Mouse (Mus musculus) heart, embryonic 15.5 days (tissue): Measurements from ENCODE around the gene Dnah2. TPM values are rescaled to one million over a fixed set of nuclear protein-coding genes. Genes with fewer than 3 reads are reported as not detected.

Source experiments
- ATAC-seq: fragments of 200-750 bp; cut with Nextera tagmentation; replicated peaks from 2 replicates; pipeline ENCODE4 v1.8.0; 2017; ENCODE audit warnings: low read depth, moderate TSS enrichment; ENCODE audit not compliant: insufficient number of reproducible peaks, insufficient read depth, low FRiP score
- H3K27ac ChIP-seq: fragments of 300-500 bp; sonication (generic); 2 replicates; pipeline ENCODE4 v1.5.1; 2015; ENCODE audit warnings: mild to moderate bottlenecking, inconsistent platforms
- H3K27me3 ChIP-seq: fragments of 300-500 bp; sonication (generic); 2 replicates; pipeline ENCODE4 v1.6.1; 2015; ENCODE audit warnings: inconsistent platforms
- H3K36me3 ChIP-seq: fragments of 300-500 bp; sonication (generic); 2 replicates; pipeline ENCODE4 v1.6.1; 2015; ENCODE audit warnings: mild to moderate bottlenecking, inconsistent platforms
- H3K4me1 ChIP-seq: fragments of 300-500 bp; sonication (generic); replicated peaks from 2 replicates; pipeline ENCODE4 v1.6.1; 2015; ENCODE audit warnings: inconsistent platforms
- H3K4me2 ChIP-seq: fragments of 300-500 bp; sonication (generic); 2 replicates; pipeline ENCODE4 v1.6.1; 2015; ENCODE audit warnings: inconsistent platforms, mild to moderate bottlenecking, moderate library complexity
- H3K4me3 ChIP-seq: fragments of 300-500 bp; sonication (generic); 2 replicates; pipeline ENCODE4 v1.5.1; 2015; ENCODE audit warnings: mild to moderate bottlenecking, inconsistent platforms
- H3K9ac ChIP-seq: fragments of 300-500 bp; sonication (generic); 2 replicates; pipeline ENCODE4 v1.6.1; 2015; ENCODE audit warnings: mild to moderate bottlenecking, inconsistent platforms
- H3K9me3 ChIP-seq: fragments of 300-500 bp; sonication (generic); replicated peaks from 2 replicates; pipeline ENCODE4 v1.6.1; 2016; ENCODE audit warnings: inconsistent platforms
- WGBS: fragments of 180-500 bp; shearing (Covaris S2); methylation state at CpG from one replicate; pipeline ENCODE4 v1.1.7; 2015; ENCODE audit warnings: mixed read lengths; 5-methylcytosine and 5-hydroxymethylcytosine counted together
- polyA plus RNA-seq: library from polyadenylated mRNA; unstranded; fragments of >200 nt; fragmentation: Nextera tagmentation; extraction: Ambion mirVana; gene quantifications from 2 replicates; pipeline ENCODE4 v1.2.1, GENCODE M21; 2015

The Dnah2 gene
- polyA plus RNA-seq, 1 experiment from 2014 or later = 0.21 TPM

DNA sequence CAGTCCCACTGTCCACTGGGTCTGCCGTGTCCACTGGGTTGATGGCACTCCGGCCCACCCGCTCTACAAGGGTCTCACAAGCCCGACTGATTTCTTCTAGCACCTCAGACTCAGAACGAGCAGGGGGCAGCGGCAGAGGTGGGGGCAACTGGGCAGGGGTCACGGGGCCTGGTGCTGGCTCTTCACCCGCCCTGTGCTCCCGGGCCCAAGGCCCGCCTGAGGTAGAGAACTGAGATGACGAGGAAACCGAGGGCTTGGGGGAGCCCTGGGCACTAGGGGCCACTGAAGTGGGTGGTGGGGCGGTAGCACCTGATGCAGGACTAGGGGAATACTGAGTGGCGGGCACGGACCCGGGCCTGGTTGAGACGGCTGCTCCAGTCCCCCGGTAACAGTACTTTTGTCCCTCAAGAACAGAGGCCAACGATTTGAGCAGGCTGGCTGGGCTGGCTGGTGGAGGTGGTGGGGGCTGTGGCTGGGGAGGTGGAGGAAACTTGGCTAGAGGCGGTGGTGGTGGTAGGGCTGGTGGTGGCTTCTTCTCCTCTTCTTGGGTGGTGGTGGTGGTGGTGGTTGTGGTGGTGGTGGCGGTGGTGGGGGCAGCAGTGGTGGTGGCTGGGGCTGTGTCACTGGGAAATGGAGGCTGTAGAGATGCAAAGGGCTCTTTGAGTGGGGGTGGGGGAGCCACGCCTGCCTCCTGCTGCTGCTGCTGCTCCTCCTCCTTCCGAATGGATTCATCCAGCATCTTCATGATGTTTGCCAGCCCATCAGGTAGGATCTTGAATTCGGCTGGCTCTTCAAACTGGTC, 144.1 kb downstream of the Dnah2 start:
- Histone ChIP-seq H3K4me1 (peaks cover 27% of the 10 kb centered on the region), H3K9ac (no peak overlapping the region), H3K4me3 (no peak overlapping the region), H3K27ac (no peak overlapping the region), H3K4me2 (no peak overlapping the region), H3K9me3 (no peaks in the 10 kb centered on the region), H3K27me3 (no peaks in the 10 kb centered on the region), H3K36me3 (peaks cover 76% of the 10 kb centered on the region)
- WGBS = 89% methylated on average over 23 of the region's 24 CpGs
- ATAC-seq = no peak

DNA sequence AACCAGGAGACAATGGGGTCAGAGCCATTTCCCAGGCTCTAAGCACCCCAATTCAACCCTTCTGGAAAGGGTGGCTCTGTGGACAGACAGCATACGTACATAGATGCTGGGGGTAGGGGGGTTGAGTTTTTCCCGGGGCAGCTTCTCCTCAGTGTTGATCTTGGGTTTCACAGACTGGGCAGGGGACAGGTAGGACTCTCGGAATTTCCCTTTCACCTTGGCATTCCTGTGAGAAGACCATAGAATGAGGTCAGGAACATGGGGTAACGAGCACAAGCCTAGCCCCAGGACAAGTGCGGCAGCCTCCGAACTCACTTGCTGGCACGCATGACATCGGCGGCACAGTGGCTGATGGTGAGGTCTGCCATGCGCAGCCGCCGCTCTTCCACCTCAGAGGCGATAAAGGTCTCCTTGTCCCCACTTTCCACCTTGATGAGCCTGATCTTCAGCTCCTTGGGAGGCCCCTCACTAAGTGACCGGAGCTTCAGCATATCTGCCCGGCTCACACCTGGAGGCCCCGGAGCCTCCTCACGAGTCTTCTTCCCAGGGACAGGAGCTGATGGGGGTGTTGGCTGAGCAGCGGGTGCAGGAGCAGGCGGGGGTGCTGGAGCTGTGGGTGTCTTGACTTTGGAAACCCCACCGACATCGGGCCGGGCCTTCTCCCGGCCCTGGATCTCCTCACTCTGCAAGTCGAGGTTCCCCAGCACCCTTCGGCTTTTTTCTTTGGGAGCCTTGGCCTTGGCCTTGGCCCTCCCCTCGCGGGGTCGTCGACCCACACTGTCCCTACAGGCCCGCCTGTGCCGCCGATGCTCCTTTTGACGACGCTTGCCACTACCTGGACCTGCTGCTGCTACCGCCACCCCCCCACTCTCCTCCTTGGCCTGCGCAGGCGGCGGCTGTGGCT, 145.0 kb downstream of the Dnah2 start:
- no peak overlapping the region for H3K4me3 ChIP-seq
- no peaks in the 10 kb centered on the region for H3K27me3 ChIP-seq
- no peak overlapping the region for H3K4me2 ChIP-seq
- H3K4me1 ChIP-seq = peaks cover 33% of the 10 kb centered on the region
- no peaks in the 10 kb centered on the region for H3K9me3 ChIP-seq
- ATAC-seq = no peak
- no peak overlapping the region for H3K27ac ChIP-seq
- WGBS = 91% methylated on average over 38 of the region's 38 CpGs
- no peak overlapping the region for H3K9ac ChIP-seq
- peaks cover 82% of the 10 kb centered on the region for H3K36me3 ChIP-seq

- Histone ChIP-seq H3K27ac (no peak overlapping the region), H3K27me3 (no peaks in the 10 kb centered on the region), H3K36me3 (peaks cover 70% of the 10 kb centered on the region), H3K4me2 (no peak overlapping the region), H3K4me1 (peaks cover 39% of the 10 kb centered on the region), H3K4me3 (no peak overlapping the region), H3K9me3 (no peaks in the 10 kb centered on the region), H3K9ac (no peak overlapping the region)
- no peak for ATAC-seq
- WGBS = 84% methylated on average over 12 of the region's 12 CpGs
These were observed 146.9 kb downstream of the Dnah2 start for GRCm38 (mm10) chr11:69401987-69402386.

DNA sequence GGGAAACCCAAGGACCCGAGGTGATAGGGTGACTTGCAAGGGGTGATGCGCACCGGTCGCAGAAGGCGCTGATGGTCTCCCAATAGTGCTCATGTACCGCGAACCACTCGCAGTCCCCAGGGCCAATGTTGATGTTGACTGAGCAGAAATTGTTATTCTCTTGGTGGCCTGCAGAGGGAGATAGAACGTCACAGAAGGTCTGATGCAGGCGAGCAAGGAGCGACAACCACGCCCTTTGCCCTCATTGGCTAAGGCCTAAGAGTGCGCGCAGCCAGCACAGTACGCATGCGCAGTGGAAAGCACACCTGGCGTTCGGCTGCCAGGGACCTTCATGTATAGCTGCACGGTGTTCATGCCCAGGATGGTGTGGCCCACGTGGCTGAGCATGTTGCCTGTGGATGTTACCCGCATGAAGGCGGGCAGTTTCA, 147.7 kb downstream of the Dnah2 start:
- Histone ChIP-seq H3K9me3 (no peaks in the 10 kb centered on the region), H3K27me3 (no peaks in the 10 kb centered on the region), H3K4me2 (no peak overlapping the region; the same call in 1 of the 2 replicates), H3K9ac (0 out of 2 replicates have a peak overlapping the region, but pooled peaks have one; percentile 8), H3K27ac (no peak overlapping the region), H3K36me3 (peaks cover 63% of the 10 kb centered on the region), H3K4me1 (peaks cover 47% of the 10 kb centered on the region), H3K4me3 (no peak overlapping the region)
- peak; percentile 41 for ATAC-seq
- 23% methylated on average over 22 of the region's 22 CpGs for WGBS

DNA sequence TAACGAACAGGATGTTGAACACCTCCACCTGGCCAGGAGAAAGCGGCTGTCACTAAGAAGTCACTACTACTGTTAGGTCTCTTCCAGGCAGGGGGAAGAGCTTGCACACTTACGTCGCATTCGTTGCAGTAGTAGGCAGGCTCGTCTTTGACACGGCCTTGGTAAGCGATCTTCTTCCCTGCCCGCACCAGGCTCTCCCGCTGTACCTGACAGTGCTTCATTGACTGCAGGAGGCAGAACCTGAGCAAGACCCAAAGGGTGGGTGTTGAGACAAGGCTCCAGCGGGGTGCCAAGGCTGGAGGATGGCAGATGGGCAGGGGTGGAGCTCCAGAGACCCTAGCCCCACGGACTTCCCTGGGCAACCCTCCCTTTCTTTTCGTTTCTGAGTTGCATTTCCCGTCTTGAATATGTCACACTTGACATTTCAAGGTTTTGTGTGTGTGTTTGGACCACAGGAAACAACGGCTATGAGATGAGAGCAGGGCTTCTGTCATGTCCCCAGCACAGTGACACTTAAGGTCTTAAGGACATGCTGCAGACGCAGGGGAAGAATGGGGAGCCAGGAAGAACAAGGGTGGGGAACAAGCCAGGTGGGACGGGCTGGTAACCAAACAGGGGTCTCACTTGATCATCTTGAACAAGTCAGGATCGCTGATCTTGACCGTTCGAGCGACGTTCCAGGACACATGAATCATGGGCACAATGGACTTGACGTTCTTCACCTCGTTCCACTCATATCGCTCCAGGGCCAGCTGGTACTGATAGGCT, 148.6 kb downstream of the Dnah2 start:
- no peak for ATAC-seq
- Histone ChIP-seq H3K4me1 (peaks cover 49% of the 10 kb centered on the region), H3K9ac (no peak overlapping the region), H3K9me3 (no peaks in the 10 kb centered on the region), H3K27ac (no peak overlapping the region), H3K36me3 (peaks cover 54% of the 10 kb centered on the region), H3K4me3 (no peak overlapping the region; the same call in 1 of the 2 replicates), H3K27me3 (no peaks in the 10 kb centered on the region), H3K4me2 (peak overlapping the region; percentile 82; the same call in 1 of the 2 replicates)
- 76% methylated on average over 25 of the region's 25 CpGs for WGBS

GRCm38 (mm10) chr11:69399201-69400082, 149.5 kb downstream of the Dnah2 start:
- Histone ChIP-seq H3K9ac (0 out of 2 replicates have a peak overlapping the region, but pooled peaks have one; percentile 21), H3K4me2 (peak overlapping the region; percentile 82), H3K36me3 (peaks cover 47% of the 10 kb centered on the region), H3K4me1 (peaks cover 49% of the 10 kb centered on the region), H3K27me3 (no peaks in the 10 kb centered on the region), H3K27ac (no peak overlapping the region), H3K9me3 (no peaks in the 10 kb centered on the region), H3K4me3 (peak overlapping the region; percentile 87; the same call in 1 of the 2 replicates)
- 46% methylated on average over 66 of the region's 66 CpGs for WGBS
- no peak for ATAC-seq

DNA sequence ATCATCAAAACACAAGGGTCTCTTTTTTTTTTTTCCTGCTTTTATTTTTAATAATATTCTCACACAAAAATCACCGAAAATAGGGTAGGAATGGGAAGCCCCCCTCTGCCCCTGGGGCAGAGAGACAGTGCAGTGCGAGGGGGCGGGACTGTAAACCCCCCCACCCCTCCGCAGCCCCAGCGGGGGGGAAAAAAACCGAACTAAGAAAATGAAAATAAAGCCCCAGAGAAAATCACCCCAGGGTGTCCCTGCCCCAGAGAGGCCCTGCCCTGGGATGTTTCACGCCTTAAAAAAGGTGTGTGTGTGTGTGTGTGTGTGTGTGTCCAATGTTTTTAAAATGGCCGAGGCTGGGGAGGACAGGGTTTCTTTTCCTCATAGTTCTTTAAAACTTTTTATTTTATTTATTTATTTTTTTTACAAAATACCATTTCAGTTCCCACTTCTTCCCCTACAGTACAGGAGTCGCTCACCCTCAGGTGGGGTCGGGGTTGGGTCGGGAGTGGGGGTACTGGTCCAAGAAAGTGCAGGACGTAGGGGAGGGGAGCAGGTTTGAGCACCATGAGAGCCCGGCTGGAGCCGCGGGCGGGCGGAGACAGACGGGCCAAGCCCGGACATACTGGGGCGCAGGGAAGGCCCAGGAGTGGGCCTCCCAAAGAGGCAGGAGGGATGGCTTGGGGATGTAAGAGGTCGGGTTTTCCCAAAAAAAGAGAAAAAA, 150.3 kb downstream of the Dnah2 start:
- peak overlapping the region; percentile 87 for H3K4me3 ChIP-seq
- H3K4me1 ChIP-seq = peaks cover 53% of the 10 kb centered on the region
- H3K9ac ChIP-seq = peak overlapping the region; percentile 54
- H3K4me2 ChIP-seq = peak overlapping the region; percentile 82
- peaks cover 39% of the 10 kb centered on the region for H3K36me3 ChIP-seq
- H3K27me3 ChIP-seq = no peaks in the 10 kb centered on the region
- 30% methylated on average over 21 of the region's 21 CpGs for WGBS
- H3K9me3 ChIP-seq = no peaks in the 10 kb centered on the region
- ATAC-seq = no peak
- H3K27ac ChIP-seq = peak overlapping the region; percentile 99

- WGBS = 11% methylated on average over 16 of the region's 16 CpGs
- H3K27me3 ChIP-seq = no peaks in the 10 kb centered on the region
- peaks cover 53% of the 10 kb centered on the region for H3K4me1 ChIP-seq
- peak within 1 kb of the TSS; percentile 99 for H3K27ac ChIP-seq
- H3K9me3 ChIP-seq = no peaks in the 10 kb centered on the region
- no peak for ATAC-seq
- H3K4me2 ChIP-seq = peak within 1 kb of the TSS; percentile 82
- peak within 1 kb of the TSS; percentile 94 for H3K9ac ChIP-seq
- peak within 1 kb of the TSS; percentile 87 for H3K4me3 ChIP-seq
- H3K36me3 ChIP-seq = peaks cover 33% of the 10 kb centered on the region
These were observed 150.9 kb downstream of the Dnah2 start, which contains the start of gene Tmem88 for GRCm38 (mm10) chr11:69398059-69398458. Tmem88 (minus strand) TSS chr11:69398234.

GRCm38 (mm10) chr11:69397581-69398057, 151.3 kb downstream of the Dnah2 start:
- no peak for ATAC-seq
- Histone ChIP-seq H3K9me3 (no peaks in the 10 kb centered on the region), H3K36me3 (peaks cover 30% of the 10 kb centered on the region), H3K4me2 (peak overlapping the region; percentile 82), H3K27me3 (no peaks in the 10 kb centered on the region), H3K4me1 (peaks cover 53% of the 10 kb centered on the region), H3K9ac (peak overlapping the region; percentile 54), H3K4me3 (peak overlapping the region; percentile 87), H3K27ac (peak overlapping the region; percentile 99)
- WGBS = 9% methylated on average over 24 of the region's 24 CpGs
